Mouse (Mus musculus): Measurements from ENCODE around the gene Zdhhc1.

Zdhhc1 gene

DNA sequence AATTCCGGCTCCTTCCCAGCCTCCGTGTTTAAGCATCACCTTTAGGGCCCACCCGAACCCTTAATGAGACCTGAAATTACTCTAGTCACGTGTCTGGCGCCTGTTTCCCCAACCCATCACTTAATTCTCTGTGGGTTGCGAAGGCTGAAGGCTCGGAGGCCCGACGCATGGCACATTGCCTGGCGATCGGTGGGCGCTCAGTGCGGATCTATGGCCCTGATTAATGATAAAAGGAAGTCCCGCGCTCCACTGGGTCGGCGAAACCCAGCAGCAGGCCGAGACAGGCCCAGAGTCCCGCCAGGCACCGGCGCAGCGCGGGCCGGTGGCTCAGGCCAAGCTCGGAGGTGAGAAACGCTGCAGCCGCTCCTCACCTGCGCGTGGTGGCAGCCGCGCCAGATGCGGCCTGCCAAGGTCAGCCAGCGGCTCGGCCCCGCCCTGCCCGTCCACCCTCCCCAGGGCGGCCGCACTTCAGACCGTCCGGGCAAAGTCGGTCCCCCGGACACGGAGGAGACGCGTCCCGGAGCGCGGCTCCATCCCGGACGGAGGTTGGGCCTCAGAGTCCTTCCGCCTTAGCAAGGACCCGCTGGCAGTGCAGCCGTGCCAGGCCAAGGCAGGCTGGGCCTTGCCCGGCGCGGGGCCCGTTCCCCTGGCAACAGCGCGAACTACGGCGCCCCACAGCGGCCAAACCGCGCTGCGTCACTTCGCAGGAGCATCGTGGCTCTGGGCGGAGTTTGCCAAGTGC, at the start of gene Zdhhc1:
Gene Zdhhc1 (minus strand): TSS at position 464 of the 742 bp plus-strand sequence.
- in situ Hi-C loops (cut with MboI, MseI) = no loop called here

- in situ Hi-C loops (cut with MboI, MseI) = no loop called here
Measured at GRCm38 (mm10) chr8:105545249-105545648, 48.5 kb upstream of the Zdhhc1 start.

GRCm38 (mm10) chr8:105544544-105545205, 48.0 kb upstream of the Zdhhc1 start:
- in situ Hi-C loops (cut with MboI, MseI) = no loop called here

- in situ Hi-C loops (cut with MboI, MseI) = no loop called here
Measured at GRCm38 (mm10) chr8:105543703-105544102, 47.0 kb upstream of the Zdhhc1 start.

- in situ Hi-C loops (cut with MboI, MseI) = no loop called here
Measured at GRCm38 (mm10) chr8:105542808-105543207, 46.1 kb upstream of the Zdhhc1 start.

- in situ Hi-C loops (cut with MboI, MseI) = no loop called here
Measured at GRCm38 (mm10) chr8:105542032-105542656, 45.4 kb upstream of the Zdhhc1 start.

GRCm38 (mm10) chr8:105538940-105539339, 42.2 kb upstream of the Zdhhc1 start:
- in situ Hi-C loops (cut with MboI, MseI) = no loop called here

DNA sequence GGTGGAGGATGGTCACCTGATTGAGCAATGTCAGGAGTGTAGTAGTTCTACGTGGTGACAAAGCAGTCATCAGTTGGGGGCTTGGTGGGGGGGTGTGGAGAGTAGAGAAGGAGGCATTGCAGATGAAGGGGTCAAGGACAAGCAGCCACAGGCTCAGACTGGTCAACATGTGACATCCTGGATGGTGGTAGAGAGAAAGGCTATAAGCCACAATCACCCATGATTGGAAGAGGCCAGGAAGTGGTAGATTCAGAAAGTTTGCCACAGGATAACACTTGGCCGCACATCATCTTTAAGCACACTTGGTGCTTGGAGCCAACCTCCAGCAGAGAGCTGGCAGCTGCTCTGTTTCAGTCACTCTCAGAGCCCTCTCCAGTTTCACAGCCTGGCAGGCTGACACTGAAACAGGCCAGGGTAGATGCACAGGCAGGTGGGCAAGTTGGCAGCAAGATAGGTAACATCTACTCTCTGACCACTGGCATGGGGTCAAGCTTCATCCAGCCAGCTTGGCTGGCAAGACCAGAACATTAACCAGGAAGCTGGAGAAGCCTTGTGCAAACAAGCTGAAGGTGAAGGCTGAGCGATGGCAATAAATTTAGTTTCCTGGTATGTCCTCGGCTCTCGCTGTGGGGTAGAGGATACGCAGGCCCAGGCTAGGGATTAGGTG, 40.4 kb upstream of the Zdhhc1 start:
- in situ Hi-C loops (cut with MboI, MseI) = no loop called here

- in situ Hi-C loops (cut with MboI, MseI) = no loop called here
Measured at GRCm38 (mm10) chr8:105536546-105536945, 39.8 kb upstream of the Zdhhc1 start.

DNA sequence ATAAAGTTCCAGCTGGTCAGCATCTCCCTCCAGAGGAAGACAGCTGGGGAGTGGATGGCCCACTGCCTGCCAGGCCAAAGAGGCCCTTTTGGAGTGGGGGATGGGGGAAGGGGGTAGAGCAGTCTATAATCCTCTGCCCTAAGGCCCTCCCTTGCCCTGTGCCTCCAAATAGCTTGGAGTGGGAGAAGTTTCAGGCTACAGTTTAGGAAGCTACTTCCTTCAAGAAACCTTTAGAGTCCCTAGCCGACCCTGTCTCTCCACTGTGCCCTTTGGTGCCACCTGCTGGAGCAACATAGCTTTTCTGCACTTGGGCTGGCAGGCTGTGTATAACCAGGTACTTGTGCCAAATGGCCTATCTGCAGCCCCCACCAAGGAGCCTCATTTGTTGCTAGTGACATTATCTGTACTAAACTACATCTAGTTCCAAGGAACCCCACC, 37.2 kb upstream of the Zdhhc1 start:
- in situ Hi-C loops (cut with MboI, MseI) = no loop called here

DNA sequence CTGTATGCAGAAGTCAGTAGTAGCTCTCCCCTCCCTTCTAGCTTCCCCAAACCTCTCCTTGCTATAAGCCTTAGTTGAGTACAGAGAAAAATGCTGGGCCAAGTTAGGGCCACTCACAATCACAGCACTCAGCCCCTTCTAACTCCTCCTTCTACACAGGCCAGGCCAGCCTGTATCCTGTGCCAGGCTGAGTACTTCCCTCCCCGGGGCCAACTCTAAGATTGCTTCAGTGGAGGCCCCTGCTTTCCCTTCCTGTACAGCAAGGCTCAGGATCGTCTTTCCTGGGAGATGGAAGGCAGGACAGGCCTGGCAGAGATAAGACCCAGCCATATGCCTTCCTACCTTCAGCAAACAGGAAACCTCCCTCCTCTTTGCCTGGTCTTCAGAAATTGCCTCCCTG, 36.7 kb upstream of the Zdhhc1 start:
- in situ Hi-C loops (cut with MboI, MseI) = no loop called here

DNA sequence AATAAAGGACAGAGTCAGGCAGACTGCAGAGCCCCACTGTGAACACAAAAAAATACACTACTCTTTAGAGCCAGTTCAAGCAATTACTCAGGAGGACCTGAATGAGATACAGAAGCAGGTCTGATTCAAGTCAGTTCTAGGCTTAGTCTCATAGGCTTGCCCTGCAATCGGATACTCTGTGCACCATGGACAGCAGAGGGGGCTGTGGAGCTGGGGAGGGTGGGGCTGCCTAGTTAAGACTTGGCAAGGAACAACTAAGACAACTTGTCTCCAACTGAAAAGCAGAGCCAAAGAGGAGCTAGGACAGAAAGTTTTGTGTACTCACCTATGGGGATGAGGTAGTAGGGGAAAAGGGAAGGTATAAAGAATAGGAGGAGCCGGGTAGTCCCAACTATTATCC, 35.1 kb upstream of the Zdhhc1 start:
- in situ Hi-C loops (cut with MboI, MseI) = no loop called here

DNA sequence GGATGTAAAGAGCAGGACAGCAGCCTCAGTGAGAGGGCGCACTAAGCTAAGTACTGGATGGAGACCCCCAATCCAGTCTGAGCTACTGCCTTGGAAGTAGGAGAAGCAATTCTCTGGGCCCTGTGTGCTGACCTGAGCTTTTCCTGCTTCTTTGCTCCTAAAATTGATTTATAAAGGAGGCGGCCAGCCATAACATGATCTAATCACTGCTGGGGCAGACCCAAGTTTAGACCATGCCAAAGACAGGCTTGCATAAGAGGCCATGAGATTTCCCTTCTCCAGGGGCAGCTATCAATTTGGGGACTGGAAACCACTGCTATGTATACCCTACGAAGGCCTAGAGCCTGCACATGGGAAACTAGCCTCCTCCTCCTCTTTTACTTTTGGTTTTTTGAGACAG, 32.6 kb upstream of the Zdhhc1 start:
- in situ Hi-C loops (cut with MboI, MseI) = no loop called here

DNA sequence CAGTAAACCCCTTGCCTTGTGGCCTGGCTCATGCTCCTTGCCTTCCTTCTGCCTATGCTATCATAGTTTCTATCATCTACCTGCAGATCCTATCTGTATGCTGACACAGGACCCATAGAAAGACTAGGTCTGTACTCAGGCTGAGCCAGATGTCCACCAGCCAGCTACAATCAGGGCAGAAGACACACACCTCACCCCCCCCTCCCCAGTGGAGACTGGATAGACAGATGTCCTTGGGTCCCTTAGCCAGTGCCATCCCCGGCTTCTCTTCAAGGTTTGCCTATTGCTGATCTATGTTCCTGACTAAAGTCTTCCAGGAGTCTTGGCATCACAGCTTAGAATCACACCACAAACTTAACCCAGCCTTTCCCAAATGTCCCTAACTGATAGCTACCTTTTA, 31.5 kb upstream of the Zdhhc1 start:
- in situ Hi-C loops (cut with MboI, MseI) = no loop called here

GRCm38 (mm10) chr8:105527110-105527509, 30.4 kb upstream of the Zdhhc1 start:
- in situ Hi-C loops (cut with MboI, MseI) = no loop called here

- in situ Hi-C loops (cut with MboI, MseI) = no loop called here
Measured at GRCm38 (mm10) chr8:105522890-105523289, 26.2 kb upstream of the Zdhhc1 start.

DNA sequence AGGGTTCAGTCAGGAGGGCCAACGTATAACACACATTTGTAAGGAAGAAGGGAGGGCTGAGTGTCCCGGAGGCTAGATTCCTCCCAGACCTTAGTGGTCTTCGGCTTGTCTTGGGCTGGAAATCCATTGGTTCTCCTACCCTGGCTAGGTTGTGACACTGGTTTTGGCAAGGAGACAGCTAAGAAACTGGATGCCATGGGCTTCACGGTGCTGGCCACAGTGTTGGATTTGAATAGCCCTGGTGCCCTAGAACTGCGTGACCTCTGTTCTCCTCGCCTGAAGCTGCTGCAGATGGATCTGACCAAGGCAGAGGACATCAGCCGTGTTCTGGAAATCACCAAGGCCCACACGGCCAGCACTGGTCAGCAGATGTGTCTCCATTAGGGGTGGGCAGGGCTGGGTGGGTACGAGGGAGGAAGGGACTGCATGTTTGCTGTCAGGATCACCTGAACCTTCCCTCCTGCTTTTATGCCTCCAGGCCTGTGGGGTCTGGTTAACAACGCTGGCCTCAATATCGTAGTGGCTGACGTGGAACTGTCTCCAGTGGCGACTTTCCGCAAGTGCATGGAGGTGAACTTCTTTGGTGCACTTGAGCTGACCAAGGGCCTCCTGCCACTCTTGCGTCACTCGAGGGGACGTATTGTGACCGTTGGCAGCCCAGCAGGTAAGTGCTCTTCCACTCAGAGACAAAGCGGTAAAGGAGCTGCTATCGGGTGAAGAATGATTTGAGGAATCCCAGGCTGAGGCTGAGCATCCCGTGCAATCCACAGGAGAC, 25.5 kb upstream of the Zdhhc1 start:
- in situ Hi-C loops (cut with MboI, MseI) = no loop called here

- in situ Hi-C loops (cut with MboI, MseI) = no loop called here
Measured at GRCm38 (mm10) chr8:105521061-105521460, 24.4 kb upstream of the Zdhhc1 start.

DNA sequence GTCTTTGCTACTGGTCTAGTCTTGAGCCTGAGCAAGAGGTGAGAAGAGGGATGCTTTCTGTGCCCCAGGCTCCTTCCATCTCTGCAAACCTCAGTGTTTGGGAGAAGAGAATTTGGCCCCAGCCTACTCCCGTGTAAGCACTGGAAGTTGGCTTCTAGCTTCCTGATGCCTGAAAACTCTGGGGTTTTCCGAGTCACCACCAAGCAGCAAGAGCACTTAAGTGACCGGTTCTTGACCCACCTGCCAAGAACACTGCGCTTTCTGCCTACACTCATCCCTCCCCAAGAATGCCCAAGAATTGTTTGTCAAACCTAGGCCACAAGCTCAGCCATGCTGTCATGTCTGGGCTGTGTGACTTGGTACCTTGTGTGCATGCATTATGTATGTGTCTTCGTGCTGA, 23.8 kb upstream of the Zdhhc1 start:
- in situ Hi-C loops (cut with MboI, MseI) = no loop called here

DNA sequence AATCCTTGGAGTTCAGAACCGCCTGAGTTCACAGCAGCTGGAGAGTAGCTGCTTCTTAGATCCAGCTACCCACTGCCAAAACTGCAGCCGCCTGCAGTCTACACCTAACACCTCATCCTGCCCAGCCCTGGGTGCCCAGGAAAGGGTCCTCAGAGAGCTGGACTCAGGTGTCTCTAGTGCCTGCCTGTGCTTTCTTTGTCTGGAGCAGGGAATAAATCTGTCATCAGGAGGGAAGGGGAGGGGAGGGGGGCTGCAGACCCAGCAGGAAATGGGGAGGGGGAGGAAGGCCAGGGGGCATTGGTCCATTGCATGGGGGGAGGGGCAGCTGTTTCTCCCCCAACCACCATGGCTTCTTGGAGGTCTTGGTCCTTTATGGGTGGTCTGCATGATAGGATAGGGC, 22.9 kb upstream of the Zdhhc1 start:
- in situ Hi-C loops (cut with MboI, MseI) = no loop called here

All from regulatory T cell (primary cell).